Mouse (Mus musculus) right cerebral cortex, postnatal 14 days (tissue): Measurements from ENCODE around the gene Apoc4.
"Not testable (repeated sequence)": the region's sequence is repeated elsewhere in the genome, so short reads cannot be mapped to it uniquely, and the experiment has no call there.

Source experiments
- DNase-seq: peaks from one replicate; pipeline ENCODE4 v3.0.0; 2022

Gene Apoc4

DNA sequence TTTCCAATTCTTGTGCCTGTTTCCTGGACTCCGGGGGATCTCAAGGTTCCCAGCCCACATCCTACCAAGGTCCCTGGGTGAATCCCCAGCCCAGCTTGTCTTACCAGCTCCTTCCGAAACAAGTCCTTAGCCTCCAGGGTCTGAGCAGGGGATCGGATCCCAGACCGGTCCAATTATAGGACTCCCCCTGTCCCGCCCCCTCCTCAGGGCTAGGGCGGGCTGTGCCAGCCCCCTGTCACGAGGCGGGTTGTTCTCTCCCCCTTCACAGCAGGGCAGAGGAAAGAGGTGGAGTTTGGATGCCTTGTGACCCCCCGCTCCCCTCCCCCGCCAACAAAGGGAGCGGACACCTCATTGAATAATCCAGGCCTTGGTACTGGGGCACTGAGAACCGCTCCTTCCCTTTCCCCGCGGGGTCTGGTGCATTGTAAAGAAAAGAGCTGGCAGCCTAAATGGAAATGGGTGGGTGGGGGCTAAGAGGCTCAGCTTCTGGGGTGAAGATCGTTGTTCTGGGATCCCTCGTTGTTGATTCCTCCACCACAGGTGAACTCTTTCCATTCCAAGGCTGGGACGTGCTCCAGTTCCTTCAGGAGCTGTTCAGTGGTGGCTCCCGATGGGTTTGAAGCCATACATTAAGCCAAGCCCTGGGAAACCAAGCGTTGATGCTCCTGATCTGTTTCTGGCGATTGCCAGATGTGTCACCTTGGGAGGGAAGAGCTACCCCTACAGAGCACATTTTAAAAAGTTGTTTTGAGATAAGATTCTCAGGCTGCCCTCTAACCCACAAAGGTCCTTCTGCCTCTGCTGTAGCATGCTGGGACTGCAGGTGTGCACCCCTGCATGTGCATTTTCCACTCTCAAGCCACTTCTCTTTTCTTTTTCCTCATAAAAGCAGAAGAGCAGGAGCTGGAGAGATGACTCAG, 17.9 kb upstream of the Apoc4 start, which contains the start of gene Apoe:
Gene Apoe, minus strand, starts transcription at position 282 of the 920 bp plus-strand sequence.
- DNase-seq, result peak; percentile 44

DNA sequence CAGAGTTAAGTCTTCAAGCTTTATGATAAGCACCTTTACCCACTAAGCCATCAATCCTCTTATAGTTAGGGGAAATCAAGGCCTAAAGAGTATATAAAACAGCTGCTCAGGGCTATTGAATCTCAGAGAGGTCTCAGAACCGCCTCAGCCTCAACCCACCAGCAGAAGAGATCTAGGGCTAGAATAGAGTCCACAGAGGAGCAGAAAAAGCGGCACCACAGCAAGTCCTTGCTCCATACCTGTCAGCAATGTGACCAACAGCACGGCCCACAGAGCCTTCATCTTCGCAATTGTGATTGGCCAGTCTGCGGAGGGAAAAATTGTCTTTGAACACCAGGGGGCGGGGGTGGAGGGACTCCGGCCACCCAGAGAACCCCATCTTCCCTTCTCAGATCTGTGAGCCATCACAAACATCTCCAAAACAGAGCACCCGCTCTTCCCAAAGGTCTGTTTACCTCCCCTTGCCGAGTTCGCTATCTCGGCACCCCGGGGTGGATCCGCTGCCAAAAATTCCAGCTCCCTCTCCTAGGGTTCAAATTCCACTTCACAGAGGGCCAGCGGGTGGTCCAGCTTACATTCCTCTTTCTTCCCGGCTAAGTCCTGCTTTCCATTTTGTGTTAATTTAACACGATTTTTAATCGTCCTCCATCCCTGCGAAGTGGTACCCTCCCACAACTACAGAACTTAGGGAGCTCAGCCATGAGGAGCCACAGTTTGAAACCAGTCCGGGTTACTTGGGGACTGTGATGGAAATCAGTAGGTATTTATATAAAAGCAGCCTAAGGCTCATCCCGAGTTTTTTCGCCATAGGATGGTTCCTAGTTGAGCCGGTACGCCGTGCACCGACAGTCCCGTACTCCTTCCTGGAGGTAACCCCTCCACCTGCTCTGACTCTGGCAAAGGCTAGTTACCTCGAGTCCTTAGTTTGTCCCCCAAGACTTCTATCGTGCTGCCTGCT, 16.9 kb upstream of the Apoc4 start:
- DNase-seq, result no peak

DNA sequence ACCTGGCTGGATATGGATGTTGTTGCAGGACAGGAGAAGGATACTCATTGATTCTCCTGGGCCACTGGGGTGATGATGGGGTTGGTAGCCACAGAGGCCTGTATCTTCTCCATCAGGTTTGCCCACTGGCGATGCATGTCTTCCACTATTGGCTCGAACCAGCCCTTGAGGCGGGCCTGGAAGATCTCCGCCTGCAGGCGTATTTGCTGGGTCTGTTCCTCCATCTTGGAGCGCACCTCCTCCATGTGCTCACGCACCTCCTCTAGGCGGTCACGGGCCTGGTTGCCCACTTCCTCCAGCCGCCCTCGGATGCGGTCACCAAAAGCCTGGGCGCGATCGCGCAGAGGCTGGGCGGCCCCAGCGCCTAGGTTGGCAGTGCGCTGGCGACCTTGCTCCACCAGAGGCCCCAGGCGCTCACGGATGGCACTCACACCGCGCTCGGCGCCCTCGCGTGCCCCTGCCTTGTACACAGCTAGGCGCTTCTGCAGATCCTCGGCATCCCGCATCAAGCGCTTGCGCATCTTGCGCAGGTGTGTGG, 15.1 kb upstream of the Apoc4 start:
- no peak for DNase-seq

DNA sequence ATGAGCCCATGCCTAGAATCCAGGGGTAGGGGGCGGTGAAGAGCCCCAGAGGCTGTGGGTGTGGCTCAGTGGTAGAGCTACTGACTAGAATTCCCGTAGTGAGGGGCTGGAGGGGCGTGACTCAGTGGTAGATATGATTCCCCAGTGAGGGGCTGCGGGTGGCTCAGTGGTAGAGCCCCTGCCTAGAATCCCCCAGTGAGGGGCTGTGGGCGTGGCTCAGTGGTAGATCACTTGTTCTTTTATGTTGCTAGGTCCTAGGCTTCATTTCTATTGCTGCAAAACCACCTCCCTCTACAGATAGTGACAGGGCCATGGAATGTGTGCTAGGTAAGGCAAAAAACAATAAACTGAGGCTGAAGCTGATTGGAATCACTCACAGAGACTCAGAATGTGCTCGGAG, 14.6 kb upstream of the Apoc4 start:
- no peak for DNase-seq

DNA sequence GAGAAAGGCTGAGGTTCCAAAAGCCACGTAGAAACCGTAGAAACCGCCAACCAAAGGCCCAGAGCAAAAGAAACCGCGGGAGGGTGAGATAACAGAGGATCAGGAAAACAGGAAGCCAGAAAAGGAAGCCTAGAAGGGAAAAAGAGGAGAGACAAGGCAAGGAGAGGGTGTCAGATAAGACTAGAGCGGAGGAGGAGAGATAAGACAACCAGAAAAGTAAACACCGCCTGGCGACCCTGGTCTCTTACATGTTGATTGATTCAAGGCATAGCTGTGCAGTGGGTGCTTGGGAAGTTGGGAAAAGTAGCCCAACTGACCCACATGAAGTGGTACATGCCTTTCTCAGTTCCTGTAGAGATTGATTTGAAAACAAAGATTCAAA, 13.9 kb upstream of the Apoc4 start:
- no peak for DNase-seq

DNA sequence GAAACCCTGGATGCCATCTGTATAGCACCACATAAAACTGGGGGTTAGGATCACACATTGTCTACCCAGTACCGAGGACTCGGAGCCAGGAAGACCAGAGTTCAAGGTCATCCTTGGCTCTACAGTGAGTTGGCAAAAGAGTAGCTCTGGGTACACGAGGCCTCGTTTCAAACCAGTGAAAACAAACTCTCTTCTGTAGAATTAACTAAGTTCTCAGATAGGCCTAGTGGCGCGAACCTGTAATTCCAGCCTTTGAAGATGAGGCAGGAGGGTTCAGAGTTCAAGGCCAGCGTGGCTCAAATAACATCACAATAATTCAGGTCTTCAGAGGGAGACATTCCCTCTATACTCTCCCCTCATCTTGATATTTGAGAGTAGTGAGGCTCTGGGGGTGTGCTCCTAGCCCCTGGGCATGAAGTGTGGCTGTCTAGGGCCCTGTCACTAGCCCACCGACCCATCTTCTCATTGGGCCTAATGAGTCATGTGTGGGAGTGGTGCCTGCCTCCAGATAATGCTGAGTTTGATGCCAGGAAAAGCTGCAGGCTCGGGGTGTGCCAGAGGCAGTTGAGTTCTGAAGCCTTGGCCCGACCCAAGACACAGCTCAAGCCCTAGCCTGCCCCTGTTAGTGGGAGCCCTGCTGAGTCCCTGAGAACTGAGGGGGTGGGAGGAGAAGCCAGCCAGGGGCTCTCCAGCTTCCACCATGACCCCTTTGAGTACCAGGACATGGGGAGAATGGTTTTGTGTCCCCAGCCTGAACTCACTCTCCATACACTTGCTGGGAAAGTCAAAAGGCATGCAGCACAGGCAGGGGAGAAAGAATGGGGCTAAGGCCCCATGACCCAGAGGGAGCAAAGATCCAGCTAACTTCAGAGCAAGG, 13.3 kb upstream of the Apoc4 start:
- DNase-seq, result no peak

DNA sequence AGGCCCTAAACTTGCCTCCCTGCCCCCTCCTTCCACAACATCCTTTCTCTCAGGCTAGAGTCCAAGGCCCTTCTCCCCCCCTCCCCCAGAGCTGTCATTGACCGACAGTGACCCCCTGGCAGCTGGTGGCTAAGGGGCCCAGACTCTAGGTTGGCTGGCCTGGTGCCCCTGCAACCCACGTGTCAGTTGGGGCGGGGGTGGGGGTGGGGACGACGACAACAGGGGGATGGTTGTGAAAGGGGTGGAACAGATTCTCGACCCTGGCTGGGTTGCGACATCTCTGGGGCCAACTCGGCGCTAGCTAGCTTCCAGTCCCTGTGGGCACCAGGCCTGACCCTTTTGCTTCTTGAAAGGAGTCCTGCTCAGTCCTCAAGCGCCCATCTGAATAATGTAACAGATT, 12.1 kb upstream of the Apoc4 start:
- peak; percentile 55 for DNase-seq

DNA sequence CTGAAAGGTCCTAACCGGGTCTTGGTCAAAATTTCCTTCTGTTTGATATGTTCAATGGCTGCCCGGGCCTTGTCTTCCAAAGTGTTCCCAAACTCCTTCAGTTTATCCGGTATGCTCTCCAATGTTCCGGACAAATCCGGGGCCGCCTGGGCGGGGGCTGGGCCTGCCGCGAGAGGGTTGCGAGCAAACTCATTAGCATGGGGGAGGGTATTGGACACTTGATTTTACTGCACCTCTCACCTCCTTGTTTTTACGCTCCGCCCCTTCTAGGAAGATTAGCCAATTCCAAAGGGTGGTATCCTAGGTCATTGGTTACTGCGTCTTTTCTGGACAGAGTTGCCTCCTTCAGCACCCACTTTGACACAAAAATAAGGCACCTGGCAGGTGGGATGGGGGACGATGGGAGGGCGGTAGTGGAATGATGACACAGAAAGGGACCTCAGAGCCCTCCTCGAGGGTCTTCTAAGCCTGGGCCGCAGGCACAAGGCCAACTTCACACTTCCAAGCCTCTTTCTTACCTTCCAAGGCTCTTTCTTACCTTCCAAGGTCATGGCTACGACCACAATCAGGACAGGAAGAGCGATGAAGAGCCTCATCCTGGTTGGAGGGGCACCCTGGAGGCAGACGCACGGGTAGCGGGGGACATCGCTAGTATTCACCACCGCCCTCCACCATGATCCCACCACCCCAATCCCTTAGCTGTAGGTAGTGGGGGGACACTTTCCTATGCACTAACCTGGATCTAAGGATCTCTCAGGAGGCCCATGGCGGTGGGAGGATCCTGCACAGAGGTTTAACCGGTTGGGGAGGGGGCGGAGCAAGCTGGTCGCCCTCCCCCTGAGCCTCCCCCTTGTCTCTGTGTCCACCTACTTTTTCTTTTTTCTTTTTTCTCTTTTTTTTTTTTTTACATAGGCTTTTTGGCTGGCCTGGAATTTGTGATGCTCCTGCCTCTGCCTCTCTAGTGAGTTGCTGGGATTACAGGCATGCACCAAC, 10.9 kb upstream of the Apoc4 start, which contains the start of gene Apoc1:
Gene Apoc1, minus strand, starts transcription at position 788 of the 993 bp plus-strand sequence.
- no peak for DNase-seq

DNA sequence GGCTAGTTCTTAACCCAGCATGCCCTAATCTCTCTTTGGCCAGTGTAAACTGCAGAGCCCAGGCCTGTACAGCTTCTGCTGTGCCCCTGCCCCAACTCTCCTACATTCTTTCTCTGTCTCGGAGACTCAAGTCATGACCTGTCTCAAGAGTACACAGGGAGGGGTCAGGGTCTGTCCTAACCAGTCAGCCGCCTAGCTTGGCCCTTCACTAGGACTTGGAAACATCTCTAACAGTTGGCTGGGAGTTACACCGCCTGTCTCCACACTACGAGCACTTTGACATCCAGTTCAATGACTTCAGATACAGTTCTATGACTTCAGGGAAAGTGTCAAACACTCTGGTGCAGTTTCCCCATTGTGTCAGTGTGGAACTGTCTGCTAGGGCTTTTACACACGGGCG, 10.2 kb upstream of the Apoc4 start:
- no peak for DNase-seq

DNA sequence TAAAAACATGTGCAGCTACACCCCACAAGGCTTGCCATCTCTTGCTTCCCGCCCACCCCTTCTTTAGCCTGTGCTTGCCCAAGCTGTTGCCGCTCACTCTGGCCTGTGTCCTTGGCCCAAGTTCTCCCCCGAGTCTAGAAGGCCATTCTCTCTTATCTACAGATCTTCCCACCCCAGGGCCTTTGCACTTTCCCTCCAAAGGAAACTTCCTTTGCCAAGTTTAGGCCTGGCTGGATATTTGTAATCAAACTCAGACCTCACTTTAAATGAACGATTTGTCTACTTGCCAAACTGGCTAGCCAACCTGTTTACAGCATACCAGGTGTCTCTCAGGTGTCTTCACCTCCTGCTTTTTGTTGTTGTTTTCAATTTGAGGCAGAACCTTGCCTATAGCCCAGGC, 9.6 kb upstream of the Apoc4 start:
- DNase-seq, result no peak

DNA sequence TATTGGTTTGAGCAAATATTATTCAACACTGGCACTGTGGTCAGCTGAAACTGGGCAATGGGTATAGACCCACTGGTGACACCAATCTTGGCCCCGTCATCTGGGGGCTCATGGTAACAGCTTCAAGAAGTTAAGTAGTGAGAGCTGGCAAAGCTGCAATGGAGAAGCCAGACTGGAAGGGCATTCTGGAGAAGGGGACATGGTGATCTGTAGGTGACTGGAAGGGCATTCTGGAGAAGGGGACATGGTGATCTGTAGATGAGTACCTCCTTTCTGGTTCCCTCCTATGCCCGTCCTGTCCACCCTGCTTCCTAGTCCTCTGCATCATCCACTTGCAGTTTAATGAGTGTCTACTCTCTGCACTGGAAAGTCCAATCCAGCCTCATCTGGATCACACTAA, 7.3 kb upstream of the Apoc4 start:
- DNase-seq, result no peak

DNA sequence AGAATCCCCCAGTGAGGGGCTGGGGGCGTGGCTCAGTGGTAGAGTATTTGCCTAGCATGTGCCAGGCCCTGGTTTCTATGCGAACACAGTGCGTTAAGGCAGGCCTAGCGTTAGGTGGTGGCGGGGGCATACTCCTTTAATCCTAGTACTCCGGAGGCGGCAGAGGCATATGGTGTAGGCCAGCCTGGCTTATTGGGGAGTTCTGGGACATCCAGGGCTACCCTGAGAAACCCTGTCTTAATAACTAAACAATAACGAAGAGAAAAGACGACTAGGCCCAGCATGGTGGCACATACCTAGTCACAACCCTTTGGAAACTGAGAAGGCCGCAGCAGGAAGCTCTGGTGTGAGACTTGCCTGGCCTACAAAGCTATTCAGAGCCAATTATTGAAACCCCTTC, 6.8 kb upstream of the Apoc4 start:
- DNase-seq, result no peak

DNA sequence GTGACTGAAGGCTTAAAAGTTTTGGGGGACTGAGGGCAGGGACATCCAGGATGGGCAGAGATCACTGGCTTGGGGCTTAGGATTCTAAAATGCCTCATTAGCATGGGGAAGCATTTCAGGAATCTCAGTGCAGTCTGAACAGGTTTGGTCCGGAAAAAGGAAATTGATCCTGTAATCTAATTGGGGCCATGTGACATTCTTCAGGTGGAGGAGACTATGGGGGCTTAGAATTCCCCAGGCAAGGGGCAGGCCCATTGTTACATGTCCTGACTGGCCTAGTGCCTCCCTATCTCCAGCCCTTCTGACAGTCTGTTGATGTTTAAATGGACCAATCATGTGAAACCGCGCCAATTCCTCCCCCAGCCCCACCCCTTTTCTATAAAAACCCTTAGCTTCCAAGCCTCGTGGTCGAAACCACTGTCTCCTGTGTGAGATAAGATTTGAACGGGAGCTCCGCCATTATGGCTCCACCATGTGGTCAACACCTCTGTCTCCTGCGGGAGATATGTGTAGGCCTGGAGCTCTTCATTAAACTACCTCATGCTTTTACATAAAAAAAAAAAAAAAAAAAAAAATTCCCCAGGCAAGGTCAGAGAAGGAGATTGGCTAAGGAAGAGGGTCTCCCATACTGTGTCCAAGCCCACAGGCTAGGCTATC, 5.8 kb upstream of the Apoc4 start:
- not testable (repeated sequence) for DNase-seq

DNA sequence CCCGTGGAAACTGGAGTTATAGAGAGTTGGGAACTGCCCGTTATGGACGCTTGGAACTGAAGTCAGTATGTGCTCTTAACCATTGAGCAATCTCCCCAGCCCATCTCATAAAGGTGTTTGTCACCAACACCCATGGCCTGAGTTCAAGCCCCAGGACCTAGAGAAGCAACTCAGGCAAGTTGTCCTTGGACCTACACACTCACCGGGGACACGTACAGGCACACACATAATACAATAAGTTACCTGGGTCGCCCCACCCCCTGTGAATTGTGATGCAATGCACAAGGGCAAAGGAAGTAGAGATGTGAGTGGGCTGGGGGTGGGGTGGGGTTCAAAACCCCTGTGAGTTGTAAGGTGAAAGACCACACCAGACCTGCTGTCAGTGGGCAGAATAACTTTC, 5.2 kb upstream of the Apoc4 start:
- DNase-seq, result no peak

DNA sequence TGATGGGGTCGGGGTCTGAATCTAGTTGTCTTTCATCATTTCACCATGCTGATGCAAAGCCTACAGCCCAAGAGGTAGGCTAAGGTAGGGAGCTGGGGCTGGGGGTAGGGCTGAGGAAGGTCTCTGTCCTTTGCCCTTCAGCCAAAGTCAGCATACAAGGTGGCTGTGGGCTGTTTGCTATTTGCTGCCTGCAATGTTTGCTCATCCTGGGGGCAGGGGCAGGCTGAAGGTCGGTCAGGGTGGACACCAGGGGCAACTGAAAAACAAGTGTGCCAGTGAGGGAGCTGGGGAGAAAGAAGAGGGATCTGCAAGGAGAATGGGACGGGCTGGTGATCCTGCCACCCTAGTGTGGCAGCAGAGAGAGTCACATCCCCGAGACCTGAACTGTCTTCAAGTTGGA, 4.1 kb upstream of the Apoc4 start:
- no peak for DNase-seq

DNA sequence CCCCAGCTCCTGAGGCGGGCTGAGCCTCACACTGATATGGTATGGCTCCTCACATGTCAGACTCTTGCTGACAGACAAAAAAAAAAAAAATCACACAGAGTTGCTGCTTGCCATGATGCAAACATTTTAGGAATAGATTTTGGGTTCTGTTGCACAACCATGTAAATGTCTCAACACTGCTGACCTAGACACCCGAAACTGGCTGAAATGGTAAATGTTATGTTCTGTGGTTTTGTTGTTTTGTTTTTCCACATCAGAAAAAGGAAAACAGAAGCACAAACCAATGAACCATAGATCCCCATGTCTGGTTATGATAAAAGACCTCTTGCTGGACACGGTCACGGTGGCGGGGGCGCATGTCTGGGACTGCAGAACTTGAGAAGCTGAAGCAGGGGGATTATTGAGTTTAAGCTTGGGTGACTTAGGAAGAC, 2.5 kb upstream of the Apoc4 start:
- no peak for DNase-seq

DNA sequence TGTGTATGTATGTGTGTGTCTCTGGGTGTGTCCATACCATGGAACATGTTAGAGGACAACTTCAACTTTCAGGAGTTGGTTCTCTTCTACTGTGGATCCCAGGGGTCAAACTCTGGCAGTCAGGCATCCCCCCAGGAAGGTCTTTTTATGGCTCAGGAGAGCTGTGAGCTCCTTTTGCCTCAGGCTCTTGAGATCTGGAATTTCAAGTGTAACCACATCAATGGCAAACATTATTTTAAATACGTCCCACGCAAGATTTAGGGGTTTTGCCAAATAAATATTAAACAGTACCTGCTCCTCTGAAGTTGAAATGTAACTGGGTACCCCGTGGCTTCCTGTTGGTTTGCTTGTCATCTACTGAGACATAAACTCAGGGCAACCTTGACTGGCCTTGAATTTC, 1.7 kb upstream of the Apoc4 start:
- DNase-seq, result no peak

DNA sequence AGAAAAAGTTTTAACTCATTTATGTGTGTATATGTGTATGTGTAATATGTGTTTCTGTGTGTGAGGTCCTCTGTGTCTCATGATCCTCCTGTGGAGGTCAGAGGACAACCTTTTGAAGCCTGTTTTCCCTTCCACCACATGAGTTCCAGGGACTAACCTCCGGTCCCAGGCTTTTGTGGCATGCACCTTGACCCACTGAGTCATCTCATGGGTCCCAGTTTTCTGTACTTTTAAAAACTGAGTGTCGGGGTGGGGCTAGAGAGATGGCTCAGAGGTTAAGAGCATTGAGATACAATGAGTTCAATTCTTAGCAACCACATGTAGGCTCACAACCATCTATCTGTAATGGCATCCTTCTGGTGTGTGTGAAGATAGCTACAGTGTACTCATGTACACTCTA, 577 bp downstream of the Apoc4 start:
- DNase-seq, result no peak

DNA sequence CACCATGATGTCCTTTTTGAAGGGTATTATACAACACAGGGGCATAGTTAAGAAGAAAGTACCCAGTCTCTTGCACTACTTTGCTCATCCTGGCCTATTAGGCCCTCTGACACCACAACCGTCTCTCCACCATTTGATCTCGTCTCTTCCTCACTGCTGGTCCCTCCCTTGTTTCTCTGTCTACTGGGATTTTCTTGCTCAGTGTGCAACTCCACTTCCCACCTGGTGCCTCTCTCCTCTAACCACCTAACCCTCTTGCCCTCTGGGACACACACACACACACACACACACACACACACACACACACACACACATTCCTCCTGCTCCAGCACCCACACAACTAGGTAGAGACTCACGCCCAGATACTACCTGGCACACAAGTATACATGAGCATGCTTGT, 2.4 kb downstream of the Apoc4 start:
- no peak for DNase-seq

DNA sequence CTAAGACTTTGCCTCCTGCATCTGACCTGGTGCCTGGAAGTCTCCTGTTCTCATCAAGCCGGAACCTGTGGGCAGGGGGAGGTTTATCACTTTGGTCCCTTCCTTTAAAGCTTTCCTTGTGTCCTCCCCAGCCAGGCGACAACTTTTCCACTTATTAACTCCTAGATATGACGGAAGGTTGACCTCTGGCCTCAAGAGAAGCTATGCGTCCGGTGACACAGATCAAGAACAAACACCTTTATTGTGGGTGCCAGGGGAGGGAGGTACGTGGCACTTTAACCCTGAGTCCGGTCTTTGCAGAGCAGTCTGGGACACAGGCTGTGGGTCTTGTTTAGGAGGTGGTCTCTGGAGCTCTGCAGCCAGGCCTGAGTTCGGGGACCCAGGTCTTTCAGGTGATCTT, 3.4 kb downstream of the Apoc4 start, which contains the start of gene Apoc2:
Gene Apoc2, minus strand, starts transcription at position 70 of the 400 bp plus-strand sequence.
- no peak for DNase-seq
